Mouse (Mus musculus) spleen, adult 2 months (tissue): ENCODE data around the gene Immp2l. TPM values are rescaled to one million over a fixed set of nuclear protein-coding genes. Genes with fewer than 3 reads are reported as not detected.

ENCODE experiments used
- DNase-seq, 2 experiments: peaks; one replicate each; pipeline versions ENCODE4 v3.0.0 to v3.0.0-alpha.2; 2012 to 2021; ENCODE audit warnings: low spot score in 2 of 2, low read depth in 1 of 2
- H3K27ac ChIP-seq: fragments of 200-500 bp; 2 replicates; pipeline ENCODE4 v1.5.1; 2012; ENCODE audit warnings: low read length, inconsistent platforms; ENCODE audit not compliant: insufficient read depth
- H3K27me3 ChIP-seq: fragments of 200-500 bp; 2 replicates; pipeline ENCODE4 v1.6.1; 2012; ENCODE audit warnings: mild to moderate bottlenecking, moderate library complexity, low read length, inconsistent platforms; ENCODE audit not compliant: control insufficient read depth, insufficient read depth
- H3K36me3 ChIP-seq: fragments of 200-500 bp; 2 replicates; pipeline ENCODE4 v1.6.1; 2012; ENCODE audit warnings: mild to moderate bottlenecking, low read length, inconsistent platforms; ENCODE audit not compliant: control insufficient read depth, insufficient read depth
- H3K4me1 ChIP-seq: fragments of 200-500 bp; 2 replicates; pipeline ENCODE4 v1.6.1; 2011; ENCODE audit warnings: inconsistent platforms; ENCODE audit not compliant: control insufficient read depth, insufficient read depth, insufficient read length
- H3K4me3 ChIP-seq: fragments of 200-500 bp; 2 replicates; pipeline ENCODE4 v1.5.1; 2011; ENCODE audit warnings: mild to moderate bottlenecking, inconsistent platforms; ENCODE audit not compliant: insufficient read depth, insufficient read length; ENCODE audit errors: extremely low read depth
- CTCF ChIP-seq: fragments of 200-500 bp; IDR thresholded peaks from 2 replicates; pipeline ENCODE4 v1.5.1; 2011; ENCODE audit warnings: mild to moderate bottlenecking, inconsistent platforms; ENCODE audit not compliant: insufficient read depth, insufficient read length, insufficient replicate concordance; ENCODE audit errors: extremely low read depth
- POLR2A ChIP-seq: fragments of 200-500 bp; IDR thresholded peaks from 2 replicates; pipeline ENCODE4 v1.6.1; 2011; ENCODE audit warnings: low read depth, low read length, inconsistent platforms
- WGBS: fragments of 180-500 bp; shearing (Covaris S2); methylation state at CpG from one replicate; pipeline ENCODE4 v1.1.7; 2018; 5-methylcytosine and 5-hydroxymethylcytosine counted together
- polyA plus RNA-seq: library from polyadenylated mRNA; depleted of rRNA; stranded (reverse); fragments of >200 nt; gene quantifications from 2 replicates; pipeline ENCODE4 v1.2.3, GENCODE M21; 2012

Gene Immp2l
- polyA plus RNA-seq, 1 experiment = 3.0 TPM

- 87% methylated on average over 2 of the region's 2 CpGs for WGBS
- Histone ChIP-seq H3K4me1 (no peaks in the 10 kb centered on the region), H3K27ac (no peak overlapping the region), H3K4me3 (no peak overlapping the region), H3K36me3 (no peaks in the 10 kb centered on the region), H3K27me3 (no peaks in the 10 kb centered on the region)
- DNase-seq = no peak
- TF ChIP-seq POLR2A (no peak), CTCF (no peak)
Observed at GRCm38 (mm10) chr12:41109011-41109410, 85.1 kb downstream of the Immp2l start.

- Histone ChIP-seq H3K4me3 (no peak overlapping the region), H3K36me3 (no peaks in the 10 kb centered on the region), H3K27ac (no peak overlapping the region)
Observed at GRCm38 (mm10) chr12:41111456-41111855, 87.6 kb downstream of the Immp2l start.

DNA sequence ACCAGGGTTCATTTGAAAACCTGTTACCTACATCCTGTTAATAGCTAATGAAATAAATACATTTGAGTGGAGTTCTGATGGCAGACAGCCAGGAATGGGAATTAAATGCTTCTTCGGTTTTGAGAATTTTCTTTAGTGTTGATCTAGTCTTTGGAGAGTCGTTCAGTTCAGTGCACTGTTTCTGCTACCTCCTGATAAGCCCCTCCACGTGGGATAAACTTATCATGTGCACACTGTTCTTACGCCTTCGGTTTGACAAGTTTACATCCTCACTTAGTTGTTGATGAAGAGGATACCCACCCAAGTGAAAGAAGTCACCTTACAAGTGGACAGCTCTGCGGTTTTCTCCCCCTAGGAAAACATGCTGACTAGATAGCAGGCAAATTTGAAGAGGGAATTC lies 88.2 kb downstream of the Immp2l start:
- WGBS = 78% methylated on average over 6 of the region's 6 CpGs
- no peak for DNase-seq
- H3K4me1 ChIP-seq = no peaks in the 10 kb centered on the region
- no peak overlapping the region for H3K4me3 ChIP-seq
- H3K36me3 ChIP-seq = no peaks in the 10 kb centered on the region
- TF ChIP-seq CTCF = no peak
- no peak for TF ChIP-seq POLR2A
- no peaks in the 10 kb centered on the region for H3K27me3 ChIP-seq
- H3K27ac ChIP-seq = no peak overlapping the region

More at GRCm38 (mm10) chr12:41111456-41111855, 87.6 kb downstream of the Immp2l start:
- TF ChIP-seq CTCF (no peak), POLR2A (no peak)
- no peak for DNase-seq
- no peaks in the 10 kb centered on the region for H3K4me1 ChIP-seq
- 65% methylated on average over 1 of the region's 1 CpGs for WGBS
- no peaks in the 10 kb centered on the region for H3K27me3 ChIP-seq

DNA sequence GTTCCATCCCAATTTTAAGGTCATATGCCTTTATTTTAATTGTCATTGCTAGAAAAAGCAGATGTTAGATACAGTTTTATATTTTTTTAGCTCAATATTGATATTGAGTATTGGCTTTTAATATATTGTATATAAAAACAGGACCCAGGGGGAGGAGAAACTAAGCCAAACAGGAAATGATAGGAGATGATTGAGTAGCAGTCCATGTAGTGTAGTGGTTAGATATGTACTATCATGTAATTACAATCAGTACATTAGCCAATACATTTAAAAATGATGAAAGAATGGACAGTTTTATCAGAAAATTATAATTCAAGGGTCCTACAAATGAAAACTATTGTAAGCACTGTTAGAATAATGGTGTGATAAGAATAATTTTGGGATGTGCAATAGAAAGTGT lies 94.5 kb downstream of the Immp2l start:
- H3K4me1 ChIP-seq = no peaks in the 10 kb centered on the region
- no peaks in the 10 kb centered on the region for H3K27me3 ChIP-seq
- TF ChIP-seq CTCF = no peak
- H3K27ac ChIP-seq = no peak overlapping the region
- DNase-seq = no peak
- H3K36me3 ChIP-seq = no peaks in the 10 kb centered on the region
- H3K4me3 ChIP-seq = no peak overlapping the region

GRCm38 (mm10) chr12:41119657-41120056 lies 95.8 kb downstream of the Immp2l start:
- no peak overlapping the region for H3K4me3 ChIP-seq
- H3K27me3 ChIP-seq = no peaks in the 10 kb centered on the region
- no peaks in the 10 kb centered on the region for H3K4me1 ChIP-seq
- H3K27ac ChIP-seq = no peak overlapping the region
- H3K36me3 ChIP-seq = no peaks in the 10 kb centered on the region
- WGBS = 91% methylated on average over 6 of the region's 6 CpGs
- TF ChIP-seq POLR2A = no peak
- TF ChIP-seq CTCF = no peak
- no peak for DNase-seq

DNA sequence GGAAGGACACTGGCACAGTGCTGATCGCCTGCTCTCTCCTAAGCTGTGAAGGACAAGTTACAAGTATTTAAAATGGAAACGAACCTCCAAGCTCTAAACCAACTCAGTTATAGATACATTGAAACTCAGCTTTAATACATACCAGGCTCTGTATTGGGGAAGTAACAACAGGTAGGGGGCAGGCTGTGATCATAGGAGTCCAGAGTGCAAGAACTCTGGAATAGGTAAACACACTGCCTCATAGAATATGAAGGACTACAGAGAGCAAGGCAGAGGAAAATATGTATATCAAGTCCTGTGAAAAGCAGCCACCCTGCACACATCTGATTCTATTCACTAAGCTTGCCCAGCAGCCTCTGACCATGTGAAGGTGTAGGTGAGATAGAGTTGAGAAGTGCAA lies 99.3 kb downstream of the Immp2l start:
- 86% methylated on average over 2 of the region's 2 CpGs for WGBS
- H3K36me3 ChIP-seq = no peaks in the 10 kb centered on the region
- no peaks in the 10 kb centered on the region for H3K4me1 ChIP-seq
- H3K27me3 ChIP-seq = no peaks in the 10 kb centered on the region
- DNase-seq = no peak
- no peak overlapping the region for H3K27ac ChIP-seq
- TF ChIP-seq CTCF = no peak
- no peak for TF ChIP-seq POLR2A
- H3K4me3 ChIP-seq = no peak overlapping the region

- no peak for DNase-seq
- TF ChIP-seq CTCF (no peak), POLR2A (no peak)
- WGBS = 88% methylated on average over 3 of the region's 3 CpGs
- Histone ChIP-seq H3K27ac (no peak overlapping the region), H3K27me3 (no peaks in the 10 kb centered on the region), H3K4me3 (no peak overlapping the region), H3K4me1 (no peaks in the 10 kb centered on the region), H3K36me3 (no peaks in the 10 kb centered on the region)
Observed at GRCm38 (mm10) chr12:41134885-41135284, 111.0 kb downstream of the Immp2l start.

GRCm38 (mm10) chr12:41159543-41159942 lies 135.7 kb downstream of the Immp2l start:
- TF ChIP-seq CTCF = no peak
- no peak for TF ChIP-seq POLR2A
- 95% methylated on average over 4 of the region's 4 CpGs for WGBS
- Histone ChIP-seq H3K36me3 (no peaks in the 10 kb centered on the region), H3K4me1 (no peaks in the 10 kb centered on the region), H3K27ac (no peak overlapping the region), H3K4me3 (no peak overlapping the region), H3K27me3 (no peaks in the 10 kb centered on the region)
- DNase-seq = no peak
